Comparison of ENCODE assay signal across 8 mouse cellular contexts in genomic region chr2:155073978-155074765, GRCm38 (mm10). TPM values are rescaled to one million over a fixed set of nuclear protein-coding genes. Genes with fewer than 3 reads are reported as not detected.
DNase-seq lines count a peak whose midpoint lies in the region; ATAC-seq and TF ChIP-seq lines count a peak whose summit lies in the region.

Gene Ahcy (minus strand): TSS chr2:155074497.

- H3K4me1 ChIP-seq in MEL (ENCODE audit: control insufficient read depth in 1 of 2, insufficient read depth in 2 of 2, low read length in 2 of 2) = peaks cover 4 to 28% of the 10 kb centered on the region in 2 experiments; a peak in 3 of 4 replicates
- peaks cover 4% of the 10 kb centered on the region; the same call in 1 of the 2 replicates for H3K4me1 ChIP-seq in cerebellum, adult 2 months (ENCODE audit: control insufficient read depth, insufficient read depth, low read length)
- peaks cover 19% of the 10 kb centered on the region for H3K4me1 ChIP-seq in lung, embryonic 16.5 days (replicated peaks; ENCODE audit: control insufficient read depth, insufficient read depth, low read length)

- peak within 1 kb of the TSS; percentile 99 for H3K9ac ChIP-seq in MEL (ENCODE audit: control insufficient read depth, low read depth, low read length, poor library complexity, severe bottlenecking)
- peak within 1 kb of the TSS; percentile 85 for H3K9ac ChIP-seq in lung, embryonic 16.5 days (ENCODE audit: low read length)

- peak; percentile 78 to 97; a peak in 3 of 4 replicates for TF ChIP-seq POLR2A in MEL (IDR thresholded peaks at IDR 0.05; ENCODE audit: control insufficient read depth in 1 of 2, insufficient read depth in 1 of 2, low read depth in 1 of 2, low read length in 2 of 2, poor library complexity in 1 of 2)
- peak; percentile 91; the same call in 1 of the 2 replicates for TF ChIP-seq POLR2A in cerebellum, adult 2 months (IDR thresholded peaks at IDR 0.05; ENCODE audit: borderline replicate concordance, insufficient read depth, low read length)

- peaks cover 0 to 22% of the 10 kb centered on the region in 2 experiments; a peak in 2 of 4 replicates for H3K36me3 ChIP-seq in MEL (ENCODE audit: control insufficient read depth in 1 of 2, insufficient read depth in 2 of 2, low read length in 2 of 2)
- no peaks in the 10 kb centered on the region for H3K36me3 ChIP-seq in lung, embryonic 16.5 days (ENCODE audit: control insufficient read depth, insufficient read depth, low read length)

- no peak for TF ChIP-seq CTCF in MEL (IDR thresholded peaks at IDR 0.05 in 2 of 3, conservative IDR thresholded peaks at IDR 0.05 in 1 of 3; ENCODE audit: control insufficient read depth in 1 of 3, insufficient read depth in 1 of 3, low read depth in 2 of 3, low read length in 3 of 3, poor library complexity in 1 of 3, severe bottlenecking in 1 of 3)
- TF ChIP-seq CTCF in cerebellum, adult 2 months (IDR thresholded peaks at IDR 0.05; ENCODE audit: borderline replicate concordance, insufficient read depth, low read depth, low read length) = no peak

- peak within 1 kb of the TSS; percentile 77 for H3K27ac ChIP-seq in MEL (ENCODE audit: control insufficient read depth, low read depth, low read length)
- peak within 1 kb of the TSS; percentile 66 for H3K27ac ChIP-seq in cerebellum, adult 2 months (ENCODE audit: insufficient read depth, low read length)
- peak within 1 kb of the TSS; percentile 66 for H3K27ac ChIP-seq in lung, embryonic 16.5 days (ENCODE audit: low read length)

- ATAC-seq in hematopoietic stem cell, adult 5-6 weeks (replicated peaks in 1 of 2; ENCODE audit: insufficient read depth in 1 of 2, low FRiP score in 2 of 2, low TSS enrichment in 1 of 2, low read depth in 1 of 2, poor library complexity in 2 of 2, severe bottlenecking in 2 of 2) = peak; percentile 91 to 93
- ATAC-seq in lung, embryonic 16.5 days (ENCODE audit: low read depth) = peak; percentile 97

- DNase-seq in MEL (ENCODE audit: low read depth, low spot score) = peak; percentile 95
- peak; percentile 94 for DNase-seq in cerebellum, adult 2 months
- peak; percentile 89 for DNase-seq in forelimb bud, embryonic 11.5 days (ENCODE audit: low read depth, low spot score)
- peak; percentile 82 for DNase-seq in layer of hippocampus, adult 9-10 months (ENCODE audit: low spot score)
- DNase-seq in ovary, postnatal 10 days (ENCODE audit: low spot score) = peak; percentile 80
- DNase-seq in thymus, postnatal 10 days (ENCODE audit: low spot score in 2 of 2) = peak; percentile 83 to 84

- H3K4me3 ChIP-seq in MEL (ENCODE audit: control insufficient read depth in 1 of 2, insufficient read depth in 1 of 2, low read depth in 2 of 2, low read length in 2 of 2) = peak within 1 kb of the TSS; percentile 81 to 95
- peak within 1 kb of the TSS; percentile 83 for H3K4me3 ChIP-seq in cerebellum, adult 2 months (replicated peaks; ENCODE audit: insufficient read depth, low read depth, low read length)
- peak within 1 kb of the TSS; percentile 78 for H3K4me3 ChIP-seq in lung, embryonic 16.5 days (ENCODE audit: low read length)

- H3K27me3 ChIP-seq in MEL (ENCODE audit: control insufficient read depth in 1 of 2, insufficient read depth in 2 of 2, low read length in 2 of 2) = no peaks in the 10 kb centered on the region
- no peaks in the 10 kb centered on the region for H3K27me3 ChIP-seq in cerebellum, adult 2 months (ENCODE audit: control insufficient read depth, insufficient read depth, low read length)
- no peaks in the 10 kb centered on the region for H3K27me3 ChIP-seq in lung, embryonic 16.5 days (ENCODE audit: control insufficient read depth, insufficient read depth, low read depth, low read length)

- 1% methylated on average over 56 of the region's 56 CpGs for WGBS in cerebellum, adult 2 months
- WGBS in lung, embryonic 16.5 days = under 1% methylated on average over 56 of the region's 56 CpGs

- TF ChIP-seq EP300 in MEL (IDR thresholded peaks at IDR 0.05; ENCODE audit: low read depth in 1 of 2, low read length in 2 of 2) = 0 out of 4 replicates have a peak, but pooled peaks of 1 of the 2 experiments have one; percentile 8

- no peak for TF ChIP-seq RAD21 in MEL (IDR thresholded peaks at IDR 0.05; ENCODE audit: low read depth, low read length)

- peak within 1 kb of the TSS; percentile 72 for H3K4me2 ChIP-seq in lung, embryonic 16.5 days (ENCODE audit: low read depth, low read length)

- H3K9me3 ChIP-seq in MEL (replicated peaks; ENCODE audit: insufficient read depth, low read length) = no peaks in the 10 kb centered on the region
- H3K9me3 ChIP-seq in lung, embryonic 16.5 days (ENCODE audit: control insufficient read depth, low read length) = no peaks in the 10 kb centered on the region

- peaks cover 44% of the 10 kb centered on the region for H3K79me2 ChIP-seq in MEL (ENCODE audit: control insufficient read depth, insufficient read depth, low read length, poor library complexity)

TF ChIP-seq in MEL, 35 proteins besides CTCF, POLR2A, EP300 and RAD21:
- TF ChIP-seq KAT2A (conservative IDR thresholded peaks at IDR 0.05; ENCODE audit: low read depth, low read length) = peak; percentile 76
- no peak for TF ChIP-seq GATA1 (IDR thresholded peaks at IDR 0.05; ENCODE audit: low read depth, low read length)
- no peak for TF ChIP-seq SMC3 (IDR thresholded peaks at IDR 0.05; ENCODE audit: low read depth, low read length)
- peak; percentile 96 for TF ChIP-seq TBP (IDR thresholded peaks at IDR 0.05; ENCODE audit: low read depth, low read length)
- TF ChIP-seq MYC (IDR thresholded peaks at IDR 0.05; ENCODE audit: low read depth, low read length) = peak; percentile 61
- TF ChIP-seq NRF1 (IDR thresholded peaks at IDR 0.05; ENCODE audit: insufficient read depth, low read depth, low read length, poor library complexity, severe bottlenecking) = peak; percentile 47; the same call in 1 of the 2 replicates
- peak; percentile 96 for TF ChIP-seq HCFC1 (IDR thresholded peaks at IDR 0.05; ENCODE audit: low read depth, low read length)
- no peak for TF ChIP-seq MAFK (IDR thresholded peaks at IDR 0.05; ENCODE audit: borderline replicate concordance, low read depth, low read length)
- TF ChIP-seq BHLHE40 (IDR thresholded peaks at IDR 0.05; ENCODE audit: borderline replicate concordance, low read depth, low read length) = no peak
- TF ChIP-seq MAZ (IDR thresholded peaks at IDR 0.05; ENCODE audit: low read depth, low read length) = peak; percentile 77
- no peak for TF ChIP-seq RCOR1 (IDR thresholded peaks at IDR 0.05; ENCODE audit: low read depth, low read length)
- no peak for TF ChIP-seq ZNF384 (IDR thresholded peaks at IDR 0.05; ENCODE audit: low read depth, low read length)
- TF ChIP-seq SIN3A (IDR thresholded peaks at IDR 0.05; ENCODE audit: low read length) = peak; percentile 84
- TF ChIP-seq MXI1 (IDR thresholded peaks at IDR 0.05; ENCODE audit: low read depth, low read length) = peak; percentile 93
- TF ChIP-seq POLR2AphosphoS2 (IDR thresholded peaks at IDR 0.05; ENCODE audit: low read length) = peak; percentile 74; the same call in 1 of the 2 replicates
- TF ChIP-seq MAX (IDR thresholded peaks at IDR 0.05; ENCODE audit: low read length) = peak; percentile 81; the same call in 1 of the 2 replicates
- TF ChIP-seq E2F4 (IDR thresholded peaks at IDR 0.05; ENCODE audit: borderline replicate concordance, low read depth, low read length) = peak; percentile 78; the same call in 1 of the 2 replicates
- TF ChIP-seq USF1 (IDR thresholded peaks at IDR 0.05; ENCODE audit: low read depth, low read length) = no peak
- TF ChIP-seq ZMIZ1 (IDR thresholded peaks at IDR 0.05; ENCODE audit: low read depth, low read length) = peak; percentile 94
- TF ChIP-seq ELF1 (IDR thresholded peaks at IDR 0.05; ENCODE audit: low read depth, low read length) = 0 out of 2 replicates have a peak, but pooled peaks have one; percentile 40
- TF ChIP-seq UBTF (IDR thresholded peaks at IDR 0.05; ENCODE audit: borderline replicate concordance, insufficient read depth, low read depth, low read length) = 0 out of 2 replicates have a peak, but pooled peaks have one; percentile 41
- TF ChIP-seq NELFE (IDR thresholded peaks at IDR 0.05; ENCODE audit: low read depth, low read length) = peak; percentile 92
- no peak for TF ChIP-seq ZKSCAN1 (IDR thresholded peaks at IDR 0.05; ENCODE audit: low read depth, low read length)
- no peak for TF ChIP-seq ZC3H11A (IDR thresholded peaks at IDR 0.05; ENCODE audit: low read depth, low read length)
- no peak for TF ChIP-seq TAL1 (IDR thresholded peaks at IDR 0.05; ENCODE audit: low read length)
- no peak for TF ChIP-seq GABPA (IDR thresholded peaks at IDR 0.05; ENCODE audit: low read depth, low read length)
TF ChIP-seq in MEL: peak in this region for 15.

RNA-seq across cellular contexts. Expression of gene Ahcy, which starts in this region (rescaled TPM):
- total RNA-seq in MEL (2012; rRNA removed) = 255 and 325 TPM in 2 replicates
- 1,000 to 10,000 TPM in 1 of 2 experiments, 100 to 1,000 TPM in 1; 364 to 5,082 TPM for polyA plus RNA-seq in MEL (2012; ENCODE audit: insufficient read depth in 1 of 2, insufficient read length in 2 of 2, low read depth in 1 of 2, low replicate concordance in 2 of 2, missing spikeins in 1 of 2)
- polyA plus RNA-seq in cerebellum, adult 2 months (2012; rRNA removed) = 40.4 and 41.1 TPM in 2 replicates
- 70.5 and 73.7 TPM in 2 replicates for total RNA-seq in hematopoietic stem cell, adult 5-6 weeks (2017)
- 50.9 and 51.0 TPM in 2 replicates for polyA plus RNA-seq in lung, embryonic 16.5 days (2015; fragmentation: Nextera tagmentation; extraction: Ambion mirVana)

Comparison
In these comparisons a context has a peak if more than half of its experiments do, and no peak if none do; other contexts are left out.
1. Peak in every context shown above with its lines: DNase-seq, ATAC-seq, H3K4me3 ChIP-seq and H3K27ac ChIP-seq.